Mouse (Mus musculus): Measurements from ENCODE around the gene Ccdc28a.

Gene Ccdc28a

GRCm38 (mm10) chr10:18234560-18235401, at the start of gene Ccdc28a:
Ccdc28a (minus strand) TSS chr10:18234998.
- DNase-seq = peak; percentile 97

- no peak for DNase-seq
These were observed 49.2 kb upstream of the Ccdc28a start for GRCm38 (mm10) chr10:18283991-18284390.

GRCm38 (mm10) chr10:18276090-18276734, 41.4 kb upstream of the Ccdc28a start:
- DNase-seq = no peak

- DNase-seq = no peak
These were observed 16.5 kb upstream of the Ccdc28a start for GRCm38 (mm10) chr10:18251345-18251744.

- DNase-seq = no peak
These were observed 8.8 kb upstream of the Ccdc28a start for GRCm38 (mm10) chr10:18243614-18244013.

- no peak for DNase-seq
These were observed 2.4 kb upstream of the Ccdc28a start for GRCm38 (mm10) chr10:18237191-18237590.

GRCm38 (mm10) chr10:18236328-18236927, 1.6 kb upstream of the Ccdc28a start:
- no peak for DNase-seq

- no peak for DNase-seq
These were observed 577 bp upstream of the Ccdc28a start for GRCm38 (mm10) chr10:18235402-18235747.

GRCm38 (mm10) chr10:18233891-18234290, 907 bp downstream of the Ccdc28a start:
- DNase-seq = no peak

GRCm38 (mm10) chr10:18224386-18224785, 10.4 kb downstream of the Ccdc28a start:
- DNase-seq = no peak

GRCm38 (mm10) chr10:18219351-18219750, 15.4 kb downstream of the Ccdc28a start:
- no peak for DNase-seq

- no peak for DNase-seq
These were observed 20.7 kb downstream of the Ccdc28a start for GRCm38 (mm10) chr10:18214124-18214523.

GRCm38 (mm10) chr10:18213373-18213772, 21.4 kb downstream of the Ccdc28a start:
- DNase-seq = no peak

- no peak for DNase-seq
These were observed 24.1 kb downstream of the Ccdc28a start, which contains the start of gene Ect2l for GRCm38 (mm10) chr10:18210726-18211125. Ect2l (minus strand) TSS chr10:18210890.

GRCm38 (mm10) chr10:18210119-18210518, 24.7 kb downstream of the Ccdc28a start:
- DNase-seq = no peak

GRCm38 (mm10) chr10:18204067-18204466, 30.7 kb downstream of the Ccdc28a start:
- DNase-seq = no peak

GRCm38 (mm10) chr10:18202401-18202800, 32.4 kb downstream of the Ccdc28a start:
- no peak for DNase-seq

- no peak for DNase-seq
These were observed 34.1 kb downstream of the Ccdc28a start for GRCm38 (mm10) chr10:18200656-18201055.

- no peak for DNase-seq
These were observed 34.9 kb downstream of the Ccdc28a start for GRCm38 (mm10) chr10:18199919-18200318.

GRCm38 (mm10) chr10:18198286-18199015, 36.3 kb downstream of the Ccdc28a start:
- no peak for DNase-seq

- DNase-seq = peak; percentile 64
These were observed 37.4 kb downstream of the Ccdc28a start for GRCm38 (mm10) chr10:18197206-18197979.

- DNase-seq = no peak
These were observed 40.1 kb downstream of the Ccdc28a start for GRCm38 (mm10) chr10:18194737-18195141.
